Mouse (Mus musculus): Measurements from ENCODE around the gene Spdl1. TPM values are rescaled to one million over a fixed set of nuclear protein-coding genes. Genes with fewer than 3 reads are reported as not detected.
"Not testable (repeated sequence)": the region's sequence is repeated elsewhere in the genome, so short reads cannot be mapped to it uniquely, and the experiment has no call there.

The Spdl1 gene
- polyA plus RNA-seq, 1 experiment from 2014 or later = 17.2 TPM

DNA sequence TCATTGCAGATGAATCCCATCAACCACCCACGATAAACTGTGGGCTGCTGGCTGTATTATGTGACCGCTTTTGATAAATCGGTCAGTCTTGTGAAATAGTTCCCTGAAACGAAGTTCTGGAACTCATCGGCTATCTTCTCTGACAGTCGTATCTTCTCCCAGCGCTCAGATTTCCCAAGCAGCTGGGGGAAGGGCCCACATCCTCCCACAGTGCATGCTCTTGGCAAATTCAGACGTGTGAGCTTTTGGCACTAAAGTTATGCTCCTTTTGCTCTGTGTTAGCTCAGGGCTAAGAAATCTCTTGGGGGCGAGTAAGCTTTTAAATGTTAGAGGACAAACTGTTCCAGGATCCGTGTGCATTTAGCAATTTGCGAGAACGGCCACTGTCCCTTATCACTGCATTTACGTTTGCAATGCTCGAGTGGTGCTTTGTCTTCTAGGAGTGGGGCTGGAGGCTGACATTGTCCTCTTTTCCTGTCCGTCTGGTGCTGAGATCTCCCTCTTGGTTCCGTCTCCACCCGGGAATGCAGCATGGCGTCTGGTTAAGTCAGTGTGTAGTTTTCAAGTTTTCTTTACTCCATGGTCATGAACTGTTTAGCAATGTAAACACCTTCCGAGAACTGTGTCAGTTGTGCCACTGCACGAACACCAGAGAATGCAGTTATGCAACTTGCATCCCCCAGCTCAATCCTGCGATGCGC, 12.3 kb upstream of the Spdl1 start:
- Histone ChIP-seq H3K27ac (no peak overlapping the region), H3K9ac (no peak overlapping the region), H3K36me3 (no peaks in the 10 kb centered on the region), H3K4me3 (no peak overlapping the region), H3K27me3 (replicated peaks) (no peaks in the 10 kb centered on the region), H3K4me2 (replicated peaks) (no peak overlapping the region), H3K9me3 (no peaks in the 10 kb centered on the region), H3K4me1 (no peaks in the 10 kb centered on the region)
- 75% methylated on average over 22 of the region's 22 CpGs for WGBS
- no peak for ATAC-seq (ENCODE audit: low FRiP score, low read depth)

DNA sequence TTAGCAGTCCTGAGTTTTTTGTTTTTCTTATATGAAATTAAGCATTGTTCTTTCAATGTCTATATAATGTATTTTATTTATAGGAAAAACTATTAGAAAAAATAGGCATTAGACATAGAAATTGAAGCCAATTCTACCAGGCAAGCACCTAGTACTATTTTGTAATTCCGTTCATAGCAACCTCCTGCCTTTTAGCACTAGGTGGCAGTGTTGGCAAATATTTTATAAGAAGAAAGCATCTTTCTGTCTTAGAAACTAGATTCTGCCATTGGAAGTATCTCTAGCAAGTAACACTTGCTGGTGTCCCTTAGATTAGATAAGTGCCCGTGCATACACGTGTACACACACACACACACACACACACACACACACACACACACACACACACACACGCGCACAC, 10.1 kb upstream of the Spdl1 start:
- 43% methylated on average over 5 of the region's 5 CpGs for WGBS
- no peaks in the 10 kb centered on the region for H3K4me1 ChIP-seq
- no peaks in the 10 kb centered on the region for H3K27me3 ChIP-seq (replicated peaks)

DNA sequence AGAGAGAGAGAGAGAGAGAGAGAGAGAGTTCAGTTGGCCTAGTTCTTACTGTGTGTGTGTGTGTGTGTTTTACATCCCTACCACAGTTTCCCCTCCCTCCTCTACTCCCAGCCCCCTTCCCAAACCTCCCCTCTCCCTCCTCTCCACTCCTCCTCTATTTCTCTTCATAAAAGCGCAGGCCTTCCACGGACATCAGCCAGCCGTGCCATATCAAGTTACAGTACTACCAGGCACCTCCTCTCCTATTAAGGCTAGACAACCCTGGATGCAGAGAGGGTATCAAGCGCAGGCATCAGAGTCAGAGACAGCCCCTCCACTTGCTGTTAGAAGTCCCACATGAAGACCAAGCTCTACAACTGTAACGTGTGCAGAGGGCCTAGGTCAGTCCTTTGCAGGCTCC, 6.8 kb upstream of the Spdl1 start:
- Histone ChIP-seq H3K27ac (no peak overlapping the region), H3K4me2 (replicated peaks) (no peak overlapping the region), H3K27me3 (replicated peaks) (no peaks in the 10 kb centered on the region), H3K4me1 (no peaks in the 10 kb centered on the region), H3K9me3 (no peaks in the 10 kb centered on the region), H3K9ac (no peak overlapping the region), H3K36me3 (no peaks in the 10 kb centered on the region), H3K4me3 (no peak overlapping the region)
- 49% methylated on average over 5 of the region's 5 CpGs for WGBS
- ATAC-seq (ENCODE audit: low FRiP score, low read depth) = no peak

More for the DNA sequence above, 10.1 kb upstream of the Spdl1 start:
- no peak overlapping the region for H3K9ac ChIP-seq
- no peaks in the 10 kb centered on the region for H3K9me3 ChIP-seq
- H3K36me3 ChIP-seq = no peaks in the 10 kb centered on the region
- no peak overlapping the region for H3K4me2 ChIP-seq (replicated peaks)
- ATAC-seq (ENCODE audit: low FRiP score, low read depth) = no peak
- no peak overlapping the region for H3K27ac ChIP-seq
- no peak overlapping the region for H3K4me3 ChIP-seq

DNA sequence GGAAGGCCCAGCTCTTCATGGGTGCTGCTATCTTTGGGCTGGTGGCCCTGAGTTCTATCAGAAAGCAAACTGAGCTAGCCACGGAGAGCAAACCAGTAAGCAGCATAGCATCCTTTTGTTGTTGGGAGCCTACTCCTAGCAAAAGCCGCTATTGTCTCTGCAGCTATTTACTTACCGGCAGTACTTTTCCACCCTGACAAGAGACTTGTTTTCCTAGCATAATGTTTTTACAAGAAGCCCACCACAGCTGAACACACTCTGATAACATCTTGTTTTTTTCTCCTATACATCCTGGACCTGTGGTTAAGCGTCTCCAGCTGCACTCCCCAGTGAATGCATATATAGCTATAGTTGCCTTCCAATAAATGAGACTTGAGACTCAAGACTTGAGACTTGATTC, 5.6 kb upstream of the Spdl1 start:
- H3K4me3 ChIP-seq = no peak overlapping the region
- H3K9ac ChIP-seq = no peak overlapping the region
- peaks cover 4% of the 10 kb centered on the region; the same call in 1 of the 2 replicates for H3K4me1 ChIP-seq
- no peak overlapping the region for H3K4me2 ChIP-seq (replicated peaks)
- no peaks in the 10 kb centered on the region for H3K36me3 ChIP-seq
- H3K27me3 ChIP-seq (replicated peaks) = no peaks in the 10 kb centered on the region
- ATAC-seq (ENCODE audit: low FRiP score, low read depth) = no peak
- 64% methylated on average over 4 of the region's 4 CpGs for WGBS
- no peak overlapping the region for H3K27ac ChIP-seq
- no peaks in the 10 kb centered on the region for H3K9me3 ChIP-seq

DNA sequence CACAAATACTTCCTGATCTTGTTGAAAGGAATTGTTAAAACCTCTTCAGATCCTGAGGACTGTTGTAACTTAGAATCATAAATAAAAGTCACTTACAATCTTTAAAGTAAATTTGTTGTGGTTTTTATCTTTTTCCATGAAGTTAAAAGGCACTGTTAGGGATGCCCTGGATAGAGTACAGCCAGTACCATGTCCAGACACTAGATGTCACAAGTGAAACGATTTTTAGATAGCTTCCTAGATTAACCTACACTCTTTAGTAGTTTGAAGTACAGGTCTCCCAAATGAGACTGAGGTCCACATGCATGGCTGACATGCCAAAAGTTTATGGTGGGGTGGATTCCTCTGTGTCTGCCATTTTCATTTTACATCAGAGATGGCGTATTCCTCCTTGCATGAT, 2.8 kb upstream of the Spdl1 start:
- 52% methylated on average over 2 of the region's 2 CpGs for WGBS
- Histone ChIP-seq H3K4me2 (replicated peaks) (no peak overlapping the region), H3K4me3 (no peak overlapping the region), H3K4me1 (peaks cover 10% of the 10 kb centered on the region), H3K9me3 (no peaks in the 10 kb centered on the region), H3K36me3 (no peaks in the 10 kb centered on the region), H3K27ac (no peak overlapping the region), H3K9ac (no peak overlapping the region), H3K27me3 (replicated peaks) (no peaks in the 10 kb centered on the region)
- no peak for ATAC-seq (ENCODE audit: low FRiP score, low read depth)

DNA sequence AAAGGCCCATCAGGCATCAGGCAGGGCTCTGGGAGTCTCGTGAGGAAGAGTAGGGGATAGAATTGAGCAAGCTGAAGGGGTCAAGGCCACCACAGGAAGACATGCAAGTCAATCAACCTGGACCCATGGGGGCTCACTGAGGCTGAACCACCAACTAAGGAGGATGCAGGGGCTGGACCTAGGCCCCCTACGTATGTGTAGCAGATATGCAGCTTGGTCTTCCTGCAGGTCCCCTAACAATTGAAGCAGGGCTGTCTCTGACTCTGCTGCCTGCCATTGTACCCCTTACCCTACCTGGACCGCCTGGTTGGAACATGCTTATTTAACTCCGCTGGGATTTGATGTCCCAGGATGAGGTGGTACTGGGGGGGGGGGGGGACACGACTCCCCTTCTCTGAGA, 763 bp downstream of the Spdl1 start:
- peaks cover 14% of the 10 kb centered on the region for H3K36me3 ChIP-seq
- 9% methylated on average over 5 of the region's 5 CpGs for WGBS
- no peaks in the 10 kb centered on the region for H3K27me3 ChIP-seq (replicated peaks)
- H3K4me1 ChIP-seq = peaks cover 10% of the 10 kb centered on the region
- no peak overlapping the region for H3K27ac ChIP-seq
- H3K4me3 ChIP-seq = peak overlapping the region; percentile 69
- H3K4me2 ChIP-seq (replicated peaks) = peak overlapping the region; percentile 66
- no peaks in the 10 kb centered on the region for H3K9me3 ChIP-seq
- 0 out of 2 replicates have a peak, but pooled peaks have one; percentile 13 for ATAC-seq (ENCODE audit: low FRiP score, low read depth)
- peak overlapping the region; percentile 71 for H3K9ac ChIP-seq

DNA sequence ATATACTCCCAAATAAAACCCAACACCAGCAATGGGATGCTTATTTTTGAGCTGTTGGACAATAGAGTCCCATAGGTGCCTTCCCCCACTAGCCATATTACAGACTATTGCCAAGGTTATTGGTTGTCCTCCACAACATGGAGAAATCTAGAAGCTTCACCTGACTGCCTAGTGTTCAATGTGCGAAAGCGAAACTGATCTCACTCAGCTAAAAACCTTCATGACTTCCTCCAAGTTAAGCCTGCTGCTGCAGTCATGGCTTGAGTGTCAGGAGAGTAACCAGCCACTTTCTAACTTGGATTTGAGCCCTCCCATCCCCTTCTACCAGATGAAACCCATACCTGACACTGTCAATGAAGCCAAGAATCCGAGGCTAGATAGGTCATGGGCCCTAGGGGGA, 5.6 kb downstream of the Spdl1 start:
- H3K9ac ChIP-seq = no peak overlapping the region
- peaks cover 24% of the 10 kb centered on the region for H3K36me3 ChIP-seq
- no peak overlapping the region for H3K27ac ChIP-seq
- WGBS = 95% methylated on average over 3 of the region's 3 CpGs
- peaks cover 6% of the 10 kb centered on the region for H3K4me1 ChIP-seq
- H3K9me3 ChIP-seq = no peaks in the 10 kb centered on the region
- no peak for ATAC-seq (ENCODE audit: low FRiP score, low read depth)
- H3K27me3 ChIP-seq (replicated peaks) = no peaks in the 10 kb centered on the region
- H3K4me3 ChIP-seq = no peak overlapping the region
- no peak overlapping the region for H3K4me2 ChIP-seq (replicated peaks)

DNA sequence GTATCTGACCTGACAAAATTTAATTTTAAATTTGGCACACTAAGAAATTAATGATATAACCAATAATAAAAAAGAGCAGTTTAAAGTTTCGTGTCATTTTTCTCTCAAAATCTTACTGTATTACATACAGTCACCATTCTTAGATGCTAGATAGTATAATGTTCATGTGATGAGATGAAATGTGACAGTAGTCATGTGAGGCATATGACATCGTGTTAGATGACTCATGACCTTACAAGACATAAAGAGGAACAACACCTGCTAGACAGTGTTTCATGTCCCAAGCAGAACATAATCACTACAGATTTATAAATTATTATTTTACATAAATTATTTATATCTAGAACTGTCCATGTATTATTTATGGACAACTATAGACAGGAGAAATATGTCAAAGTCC, 6.5 kb downstream of the Spdl1 start:
- no peak overlapping the region for H3K4me3 ChIP-seq
- no peak overlapping the region for H3K4me2 ChIP-seq (replicated peaks)
- 92% methylated on average over 2 of the region's 2 CpGs for WGBS
- no peak overlapping the region for H3K27ac ChIP-seq
- H3K36me3 ChIP-seq = peaks cover 30% of the 10 kb centered on the region
- no peaks in the 10 kb centered on the region for H3K9me3 ChIP-seq
- H3K4me1 ChIP-seq = no peaks in the 10 kb centered on the region
- H3K27me3 ChIP-seq (replicated peaks) = no peaks in the 10 kb centered on the region
- no peak overlapping the region for H3K9ac ChIP-seq
- no peak for ATAC-seq (ENCODE audit: low FRiP score, low read depth)

DNA sequence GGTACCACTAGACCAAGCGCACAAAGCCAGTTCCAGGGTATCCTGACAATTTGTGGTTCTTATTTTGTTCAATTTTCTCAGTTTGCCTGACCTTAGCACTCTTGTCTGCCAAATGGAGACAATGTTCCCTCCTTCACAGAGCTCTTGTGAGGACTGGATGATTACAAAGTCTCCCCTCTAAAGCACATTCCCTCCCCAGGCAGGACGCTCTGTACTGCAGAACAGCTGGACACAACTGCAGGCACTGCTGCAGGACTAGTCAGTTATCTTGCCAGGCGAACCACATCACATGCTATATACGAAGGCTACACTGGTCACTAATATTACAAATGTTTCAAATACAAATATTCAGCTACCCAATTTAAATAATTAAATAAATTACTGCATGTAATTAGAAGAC, 8.7 kb downstream of the Spdl1 start:
- Histone ChIP-seq H3K36me3 (peaks cover 33% of the 10 kb centered on the region), H3K9ac (no peak overlapping the region)

DNA sequence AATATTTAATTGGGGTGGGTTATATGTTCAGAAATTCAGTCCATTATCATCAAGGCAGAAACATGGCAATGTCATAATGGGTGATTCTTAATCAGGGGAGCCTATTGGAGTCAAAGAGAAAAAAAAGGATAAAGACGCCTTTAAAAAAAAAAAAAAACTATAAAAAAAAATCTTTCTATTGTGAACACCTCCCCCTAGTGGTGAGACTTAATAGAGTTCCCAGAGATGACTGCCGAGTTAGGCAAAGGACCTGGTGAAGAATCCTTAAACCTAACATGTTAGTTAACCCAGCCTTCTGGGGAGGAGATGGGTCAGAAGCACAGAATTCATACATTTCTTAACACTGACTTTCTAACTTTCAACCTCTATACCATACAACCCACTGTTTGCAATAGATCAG, 18.7 kb downstream of the Spdl1 start:
- no peaks in the 10 kb centered on the region for H3K9me3 ChIP-seq
- no peaks in the 10 kb centered on the region for H3K4me1 ChIP-seq
- H3K36me3 ChIP-seq = peaks cover 35% of the 10 kb centered on the region
- no peak for ATAC-seq (ENCODE audit: low FRiP score, low read depth)
- no peaks in the 10 kb centered on the region for H3K27me3 ChIP-seq (replicated peaks)
- H3K9ac ChIP-seq = no peak overlapping the region
- no peak overlapping the region for H3K4me3 ChIP-seq
- WGBS = 20% methylated on average over 2 of the region's 2 CpGs
- no peak overlapping the region for H3K4me2 ChIP-seq (replicated peaks)
- no peak overlapping the region for H3K27ac ChIP-seq

More for the DNA sequence above, 8.7 kb downstream of the Spdl1 start:
- Histone ChIP-seq H3K4me1 (no peaks in the 10 kb centered on the region), H3K9me3 (no peaks in the 10 kb centered on the region), H3K27ac (no peak overlapping the region), H3K4me3 (no peak overlapping the region), H3K27me3 (replicated peaks) (no peaks in the 10 kb centered on the region), H3K4me2 (replicated peaks) (no peak overlapping the region)
- ATAC-seq (ENCODE audit: low FRiP score, low read depth) = no peak
- 94% methylated on average over 4 of the region's 4 CpGs for WGBS

DNA sequence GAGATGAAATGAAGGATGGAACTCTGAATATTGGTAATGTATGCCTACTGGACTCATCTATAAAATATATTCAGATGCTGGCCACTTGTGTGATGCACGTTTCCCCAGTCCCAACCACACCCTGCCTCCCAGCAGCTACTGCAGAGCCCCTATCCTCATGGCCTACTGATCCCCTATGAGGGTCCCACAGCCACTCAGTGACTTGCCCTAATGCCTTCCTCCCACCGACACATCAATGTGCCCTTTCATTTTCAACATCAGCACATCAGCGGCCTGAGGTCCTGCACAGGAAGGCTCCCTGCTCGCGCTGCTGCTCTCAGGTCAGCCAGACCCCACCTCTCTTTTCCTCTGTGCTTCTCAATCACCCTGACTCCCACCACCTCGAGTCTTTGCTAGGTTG, 19.1 kb downstream of the Spdl1 start:
- Histone ChIP-seq H3K4me1 (no peaks in the 10 kb centered on the region), H3K36me3 (peaks cover 35% of the 10 kb centered on the region), H3K9me3 (no peaks in the 10 kb centered on the region), H3K9ac (no peak overlapping the region), H3K4me3 (no peak overlapping the region), H3K4me2 (replicated peaks) (no peak overlapping the region), H3K27ac (no peak overlapping the region), H3K27me3 (replicated peaks) (no peaks in the 10 kb centered on the region)
- no peak for ATAC-seq (ENCODE audit: low FRiP score, low read depth)
- 84% methylated on average over 6 of the region's 6 CpGs for WGBS

DNA sequence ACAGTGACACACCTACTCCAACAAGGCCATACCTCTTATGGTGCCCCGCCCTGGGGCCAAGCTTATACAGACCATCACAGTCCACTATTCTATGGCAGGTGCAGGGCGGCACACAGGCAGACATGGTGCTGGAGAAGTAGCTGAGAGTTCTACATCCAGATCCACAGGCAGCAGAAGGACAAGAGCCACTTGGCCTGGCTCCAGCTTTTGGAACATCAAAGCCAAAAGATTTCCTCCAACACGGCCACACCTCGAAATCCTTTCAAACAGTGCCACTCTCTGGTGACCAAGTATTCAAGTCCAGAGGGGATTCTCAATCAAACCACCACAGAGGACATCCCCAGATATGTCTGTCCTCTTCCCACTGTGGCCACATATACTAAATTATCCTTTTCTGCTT, 28.4 kb downstream of the Spdl1 start:
- H3K27me3 ChIP-seq (replicated peaks); H3K4me1 ChIP-seq; H3K36me3 ChIP-seq; ATAC-seq (ENCODE audit: low FRiP score, low read depth); H3K9ac ChIP-seq; H3K27ac ChIP-seq; H3K4me3 ChIP-seq; H3K9me3 ChIP-seq; H3K4me2 ChIP-seq (replicated peaks): not testable (repeated sequence)
- 93% methylated on average over 4 of the region's 4 CpGs for WGBS

DNA sequence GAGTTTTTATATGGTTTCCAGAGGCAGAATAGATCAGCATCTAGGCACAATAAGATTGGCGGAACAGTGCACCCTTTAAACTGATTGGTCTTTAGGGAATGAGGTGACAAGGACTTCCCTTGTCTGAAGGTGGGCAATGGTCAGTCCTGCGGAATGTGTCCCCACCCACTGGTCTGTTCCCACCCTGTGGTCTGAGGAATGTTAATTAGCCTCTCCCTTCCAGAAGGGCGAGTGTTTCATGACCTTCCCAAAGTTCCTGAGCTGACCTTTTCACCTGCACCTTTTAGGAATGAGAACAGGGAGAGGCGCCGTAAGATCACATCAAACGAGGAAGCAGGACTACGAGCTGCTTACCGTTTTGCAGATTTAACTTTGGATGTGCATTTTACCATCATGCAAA, 35.4 kb downstream of the Spdl1 start:
- 68% methylated on average over 8 of the region's 8 CpGs for WGBS
- ATAC-seq (ENCODE audit: low FRiP score, low read depth) = not testable (repeated sequence)

More for the DNA sequence above, 35.4 kb downstream of the Spdl1 start:
- not testable (repeated sequence) for H3K9ac ChIP-seq; H3K4me3 ChIP-seq; H3K9me3 ChIP-seq; H3K27ac ChIP-seq; H3K36me3 ChIP-seq; H3K27me3 ChIP-seq (replicated peaks); H3K4me1 ChIP-seq; H3K4me2 ChIP-seq (replicated peaks)
